Comparison of ENCODE assay signal across 9 mouse cellular contexts in the genomic region with DNA sequence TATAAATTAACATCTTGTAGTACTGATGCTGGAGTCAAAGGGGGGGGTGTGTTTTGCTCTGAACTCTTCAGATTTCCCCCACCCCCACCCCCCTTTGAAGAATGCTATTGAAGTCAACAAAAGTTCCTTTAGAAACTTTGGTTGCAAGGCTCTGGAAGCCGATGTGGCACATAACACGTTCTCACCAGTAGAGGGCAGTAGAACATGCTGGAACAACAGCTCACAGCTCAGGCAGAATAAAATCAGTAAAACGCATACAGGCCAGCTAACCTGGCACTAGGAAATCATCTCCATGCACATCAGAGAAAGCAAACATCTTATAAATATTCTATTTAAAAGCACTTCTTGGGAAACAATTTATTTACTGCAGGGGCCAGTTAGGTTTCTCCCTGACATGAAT. TPM values are rescaled to one million over a fixed set of nuclear protein-coding genes. Genes with fewer than 3 reads are reported as not detected.
DNase-seq lines count a peak whose midpoint lies in the region; ATAC-seq and TF ChIP-seq lines count a peak whose summit lies in the region.
"Had no signal": no experiment of that assay in that cellular context is flagged by ENCODE, and none has a peak within 500 bp of the region (broad histone marks: within the 10 kb centered on the region; RNA-seq: fewer than 3 reads in every experiment).

No protein-coding gene starts in this region.

- H3K4me2 ChIP-seq in kidney, embryonic 16.5 days (replicated peaks; ENCODE audit: low read depth, low read length): no peak overlapping the region
- no peak overlapping the region for H3K4me2 ChIP-seq in forebrain, embryonic 14.5 days (ENCODE audit: low read length)
- H3K4me2 ChIP-seq in midbrain, embryonic 12.5 days (replicated peaks): no peak overlapping the region

- H3K27ac ChIP-seq in kidney, adult 2 months (ENCODE audit: insufficient read depth, low read depth, low read length): no peak overlapping the region
- H3K27ac ChIP-seq in kidney, embryonic 16.5 days (ENCODE audit: low read length): no peak overlapping the region
- H3K27ac ChIP-seq in forebrain, embryonic 14.5 days (ENCODE audit: low read depth, low read length): no peak overlapping the region
- H3K27ac ChIP-seq in midbrain, embryonic 12.5 days (replicated peaks): no peak overlapping the region

- H3K9me3 ChIP-seq in kidney, embryonic 16.5 days (ENCODE audit: low read length): no peaks in the 10 kb centered on the region
- no peaks in the 10 kb centered on the region for H3K9me3 ChIP-seq in forebrain, embryonic 14.5 days (replicated peaks; ENCODE audit: control insufficient read depth, low read length)
- no peaks in the 10 kb centered on the region for H3K9me3 ChIP-seq in midbrain, embryonic 12.5 days

- no peak for ATAC-seq in kidney, embryonic 16.5 days (ENCODE audit: low FRiP score, low TSS enrichment)
- ATAC-seq in cerebellum, adult (ENCODE audit: insufficient number of reproducible peaks, low FRiP score, low TSS enrichment): peak; percentile 73; the same call in 1 of the 2 replicates
- ATAC-seq in forebrain, embryonic 14.5 days: peak; percentile 82
- 0 out of 2 replicates have a peak, but pooled peaks have one; percentile 41 for ATAC-seq in midbrain, embryonic 12.5 days (ENCODE audit: low FRiP score, low read depth)

- intact Hi-C loops in heart, postnatal 10 days (cut with DNase I): loop anchor here (1.0 to 5.0 kb wide), 3 partner anchors 52 to 1044 kb away; a partner anchor contains a TSS
- intact Hi-C loops in left cerebral cortex, postnatal 14 days (cut with DNase I): loop anchor here (2.0 to 5.0 kb wide), 3 partner anchors 158 to 1057 kb away; no protein-coding TSS in a partner anchor

- TF ChIP-seq POLR2A in kidney, adult 2 months (IDR thresholded peaks at IDR 0.05; ENCODE audit: low read depth, low read length): no peak

- no peaks in the 10 kb centered on the region for H3K36me3 ChIP-seq in kidney, adult 2 months (ENCODE audit: control insufficient read depth, insufficient read depth, low read length)
- H3K36me3 ChIP-seq in kidney, embryonic 16.5 days (ENCODE audit: insufficient read depth, low read length): no peaks in the 10 kb centered on the region
- no peaks in the 10 kb centered on the region; the same call in 1 of the 2 replicates for H3K36me3 ChIP-seq in forebrain, embryonic 14.5 days (ENCODE audit: control insufficient read depth, insufficient read depth, low read length)
- no peaks in the 10 kb centered on the region for H3K36me3 ChIP-seq in midbrain, embryonic 12.5 days

- H3K9ac ChIP-seq in kidney, embryonic 16.5 days (replicated peaks; ENCODE audit: low read length): no peak overlapping the region
- H3K9ac ChIP-seq in forebrain, embryonic 14.5 days (ENCODE audit: low read length): no peak overlapping the region
- no peak overlapping the region for H3K9ac ChIP-seq in midbrain, embryonic 12.5 days (replicated peaks)

- DNase-seq in kidney, adult 2 months: peak; percentile 79
- DNase-seq in forebrain, embryonic 14.5 days (ENCODE audit: low spot score): peak; percentile 95
- peak; percentile 88 to 89 for DNase-seq in heart, postnatal 10 days
- DNase-seq in left cerebral cortex, postnatal 14 days (ENCODE audit: low spot score in 2 of 2): peak; percentile 87 to 90
- DNase-seq in spleen, postnatal 36 days (ENCODE audit: low spot score in 2 of 2): peak; percentile 10 to 27

- H3K27me3 ChIP-seq in kidney, adult 2 months (replicated peaks; ENCODE audit: control insufficient read depth, insufficient read depth, low read length): no peaks in the 10 kb centered on the region
- H3K27me3 ChIP-seq in kidney, embryonic 16.5 days (ENCODE audit: insufficient read depth, low read length): no peaks in the 10 kb centered on the region
- H3K27me3 ChIP-seq in forebrain, embryonic 14.5 days (replicated peaks; ENCODE audit: control insufficient read depth, insufficient read depth, low read length): no peaks in the 10 kb centered on the region
- H3K27me3 ChIP-seq in midbrain, embryonic 12.5 days: peaks cover 11% of the 10 kb centered on the region; the same call in 1 of the 2 replicates

- under 1% methylated on average over 3 of the region's 3 CpGs for WGBS in kidney, adult 2 months
- WGBS in kidney, embryonic 16.5 days: 2% methylated on average over 3 of the region's 3 CpGs
- WGBS in forebrain, embryonic 14.5 days: under 1% methylated on average over 3 of the region's 3 CpGs
- WGBS in midbrain, embryonic 12.5 days: 0% methylated on average over 3 of the region's 3 CpGs

- H3K4me1 ChIP-seq in kidney, adult 2 months (ENCODE audit: control insufficient read depth, insufficient read depth, low read length): peaks cover 4% of the 10 kb centered on the region; the same call in 1 of the 2 replicates
- H3K4me1 ChIP-seq in kidney, embryonic 16.5 days (ENCODE audit: insufficient read depth, low read length): peaks cover 11% of the 10 kb centered on the region; the same call in 1 of the 2 replicates
- H3K4me1 ChIP-seq in forebrain, embryonic 14.5 days (ENCODE audit: control insufficient read depth, insufficient read depth, low read length): peaks cover 3% of the 10 kb centered on the region; the same call in 1 of the 2 replicates
- peaks cover 10% of the 10 kb centered on the region; the same call in 1 of the 2 replicates for H3K4me1 ChIP-seq in midbrain, embryonic 12.5 days

- H3K4me3 ChIP-seq in kidney, adult 2 months (ENCODE audit: insufficient read depth, low read depth, low read length): no peak overlapping the region
- no peak overlapping the region for H3K4me3 ChIP-seq in kidney, embryonic 16.5 days (ENCODE audit: low read length)
- H3K4me3 ChIP-seq in forebrain, embryonic 14.5 days (ENCODE audit: low read depth, low read length): no peak overlapping the region
- H3K4me3 ChIP-seq in midbrain, embryonic 12.5 days: no peak overlapping the region
- H3K4me3 ChIP-seq: erythroblast, embryonic 14.5 days had no signal

- TF ChIP-seq CTCF in kidney, adult 2 months (conservative IDR thresholded peaks at IDR 0.05; ENCODE audit: insufficient read depth, insufficient read length, low read depth, low read length): peak; percentile 86

RNA-seq across cellular contexts. Expression of a gene that starts 50.5 kb away (rescaled TPM):
- polyA plus RNA-seq in kidney, adult 2 months (2012; rRNA removed): 7.0 and 8.3 TPM in 2 replicates
- polyA plus RNA-seq in kidney, embryonic 16.5 days (2015; fragmentation: Nextera tagmentation; extraction: Ambion mirVana): 13.9 and 14.0 TPM in 2 replicates
- 4.0 and 5.0 TPM in 2 replicates for polyA plus RNA-seq in forebrain, embryonic 14.5 days (2014; fragmentation: Nextera tagmentation; extraction: Ambion mirVana)
- total RNA-seq in heart, postnatal 10 days (2021): 100 to 1,000 TPM; 216 to 235 TPM
- 10 to 100 TPM in 1 of 2 experiments, 1 to 10 TPM in 1; 8.9 to 12.3 TPM for total RNA-seq in left cerebral cortex, postnatal 14 days (2021)
- 8.6 and 9.3 TPM in 2 replicates for polyA plus RNA-seq in midbrain, embryonic 12.5 days (2016; fragmentation: Nextera tagmentation; extraction: Ambion mirVana)

Comparison
In these comparisons a context has a peak if more than half of its experiments do, and no peak if none do; other contexts are left out.
1. DNase-seq: peak in every context shown above with its lines; median percentile 95 in forebrain, embryonic 14.5 days; 88 in heart, postnatal 10 days; 88 in left cerebral cortex, postnatal 14 days; 79 in kidney, adult 2 months; 18 in spleen, postnatal 36 days.